Mouse (Mus musculus) heart, postnatal 4 days (tissue): ENCODE data around the gene Ifit2. TPM values are rescaled to one million over a fixed set of nuclear protein-coding genes. Genes with fewer than 3 reads are reported as not detected.
A peak's percentile ranks its signal among the peaks of the same experiment; 100 is the strongest.
"Not testable (repeated sequence)": the region's sequence is repeated elsewhere in the genome, so short reads cannot be mapped to it uniquely, and the experiment has no call there.

ENCODE experiments used
- DNase-seq: peaks from one replicate; pipeline ENCODE4 v3.0.0; 2021
- total RNA-seq, 2 experiments: library from RNA; stranded (reverse); gene quantifications; 2 replicates each; pipeline ENCODE4 v1.2.3; 2021

The Ifit2 gene
- total RNA-seq, 2 experiments from 2014 or later, result 8.0 to 8.2 TPM

- DNase-seq, result no peak
Measured at GRCm38 (mm10) chr19:34550205-34550533, 325 bp upstream of the Ifit2 start.

GRCm38 (mm10) chr19:34551981-34552380, 1.5 kb downstream of the Ifit2 start:
- peak; percentile 30 for DNase-seq

- DNase-seq, result no peak
Measured at GRCm38 (mm10) chr19:34553021-34553420, 2.5 kb downstream of the Ifit2 start.

- DNase-seq, result no peak
Measured at GRCm38 (mm10) chr19:34553522-34553921, 3.0 kb downstream of the Ifit2 start.

GRCm38 (mm10) chr19:34554061-34554460, 3.6 kb downstream of the Ifit2 start:
- DNase-seq, result no peak

- DNase-seq, result no peak
Measured at GRCm38 (mm10) chr19:34556621-34557020, 6.1 kb downstream of the Ifit2 start.

- no peak for DNase-seq
Measured at GRCm38 (mm10) chr19:34562556-34562955, 12.1 kb downstream of the Ifit2 start.

GRCm38 (mm10) chr19:34566178-34566784, 15.8 kb downstream of the Ifit2 start:
- no peak for DNase-seq

GRCm38 (mm10) chr19:34568988-34569895, 18.7 kb downstream of the Ifit2 start:
- DNase-seq, result no peak

- DNase-seq, result no peak
Measured at GRCm38 (mm10) chr19:34569896-34570476, 19.5 kb downstream of the Ifit2 start.

- no peak for DNase-seq
Measured at GRCm38 (mm10) chr19:34571080-34571479, 20.6 kb downstream of the Ifit2 start.

- no peak for DNase-seq
Measured at GRCm38 (mm10) chr19:34573650-34574049, 23.2 kb downstream of the Ifit2 start.

GRCm38 (mm10) chr19:34577121-34577520, 26.6 kb downstream of the Ifit2 start:
- DNase-seq, result no peak

GRCm38 (mm10) chr19:34582696-34583095, 32.2 kb downstream of the Ifit2 start:
- DNase-seq, result not testable (repeated sequence)

GRCm38 (mm10) chr19:34583126-34583766, 32.8 kb downstream of the Ifit2 start, which contains the start of gene Ifit3:
Gene Ifit3 (plus strand): TSS chr19:34583531.
- DNase-seq, result not testable (repeated sequence)

- not testable (repeated sequence) for DNase-seq
Measured at GRCm38 (mm10) chr19:34585740-34586458, 35.4 kb downstream of the Ifit2 start.

- DNase-seq, result not testable (repeated sequence)
Measured at GRCm38 (mm10) chr19:34587898-34588692, 37.6 kb downstream of the Ifit2 start.

- DNase-seq, result no peak
Measured at GRCm38 (mm10) chr19:34588959-34589358, 38.5 kb downstream of the Ifit2 start.

GRCm38 (mm10) chr19:34593456-34593855, 43.0 kb downstream of the Ifit2 start:
- no peak for DNase-seq

GRCm38 (mm10) chr19:34594523-34594922, 44.0 kb downstream of the Ifit2 start:
- not testable (repeated sequence) for DNase-seq

- no peak for DNase-seq
Measured at GRCm38 (mm10) chr19:34596811-34597210, 46.3 kb downstream of the Ifit2 start.
